Mouse (Mus musculus) C2C12 (cell line): ENCODE results near the gene Dock10.

Experiments
- CTCF ChIP-seq: IDR thresholded peaks from one replicate; pipeline ENCODE4 v1.5.1; 2011; ENCODE audit not compliant: control insufficient read depth, insufficient read depth, insufficient read length
- MAX ChIP-seq: IDR thresholded peaks from one replicate; pipeline ENCODE4 v1.6.1; 2011; ENCODE audit warnings: mild to moderate bottlenecking, control low read depth
- USF1 ChIP-seq: IDR thresholded peaks from one replicate; pipeline ENCODE4 v1.6.1; 2011; ENCODE audit warnings: low read depth, mild to moderate bottlenecking, control low read depth, moderate library complexity

DNA sequence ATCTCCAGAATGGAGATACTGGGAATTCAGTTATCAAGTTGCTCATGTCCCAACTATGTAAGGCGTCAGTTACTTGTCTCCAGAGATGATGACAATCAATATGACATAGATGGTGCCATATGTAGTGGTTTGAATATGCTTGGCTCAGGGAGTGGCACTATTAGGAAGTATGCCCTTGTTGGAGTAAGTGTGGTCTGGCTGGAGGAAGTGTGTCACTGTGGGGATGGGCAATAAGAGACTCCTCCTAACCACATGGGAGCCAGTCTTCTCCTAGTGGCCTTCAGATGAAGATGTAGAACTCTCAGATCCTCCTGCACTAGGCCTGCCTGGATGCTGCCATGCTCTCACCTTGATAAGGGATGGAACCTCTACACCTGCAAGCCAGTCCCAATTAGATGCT, 44.4 kb downstream of the Dock10 start:
- TF ChIP-seq USF1 (no peak), CTCF (no peak), MAX (no peak)
